Mouse (Mus musculus): ENCODE results near the gene Ephb1. TPM values are rescaled to one million over a fixed set of nuclear protein-coding genes. Genes with fewer than 3 reads are reported as not detected.

The Ephb1 gene
- polyA plus RNA-seq, 1 experiment from 2014 or later, result 0.44 TPM

- no peak overlapping the region for H3K4me3 ChIP-seq
- WGBS (ENCODE audit: insufficient replicate concordance), result 69% methylated on average over 22 of the region's 22 CpGs
- H3K27me3 ChIP-seq (replicated peaks), result no peaks in the 10 kb centered on the region
- no peak overlapping the region for H3K27ac ChIP-seq
- H3K9me3 ChIP-seq (replicated peaks), result no peaks in the 10 kb centered on the region
- H3K4me2 ChIP-seq, result no peak overlapping the region
- no peak for ATAC-seq
- no peaks in the 10 kb centered on the region for H3K36me3 ChIP-seq
- no peaks in the 10 kb centered on the region for H3K4me1 ChIP-seq
- no peak overlapping the region for H3K9ac ChIP-seq
These were observed 170.7 kb downstream of the Ephb1 start for GRCm38 (mm10) chr9:102183663-102184274.

DNA sequence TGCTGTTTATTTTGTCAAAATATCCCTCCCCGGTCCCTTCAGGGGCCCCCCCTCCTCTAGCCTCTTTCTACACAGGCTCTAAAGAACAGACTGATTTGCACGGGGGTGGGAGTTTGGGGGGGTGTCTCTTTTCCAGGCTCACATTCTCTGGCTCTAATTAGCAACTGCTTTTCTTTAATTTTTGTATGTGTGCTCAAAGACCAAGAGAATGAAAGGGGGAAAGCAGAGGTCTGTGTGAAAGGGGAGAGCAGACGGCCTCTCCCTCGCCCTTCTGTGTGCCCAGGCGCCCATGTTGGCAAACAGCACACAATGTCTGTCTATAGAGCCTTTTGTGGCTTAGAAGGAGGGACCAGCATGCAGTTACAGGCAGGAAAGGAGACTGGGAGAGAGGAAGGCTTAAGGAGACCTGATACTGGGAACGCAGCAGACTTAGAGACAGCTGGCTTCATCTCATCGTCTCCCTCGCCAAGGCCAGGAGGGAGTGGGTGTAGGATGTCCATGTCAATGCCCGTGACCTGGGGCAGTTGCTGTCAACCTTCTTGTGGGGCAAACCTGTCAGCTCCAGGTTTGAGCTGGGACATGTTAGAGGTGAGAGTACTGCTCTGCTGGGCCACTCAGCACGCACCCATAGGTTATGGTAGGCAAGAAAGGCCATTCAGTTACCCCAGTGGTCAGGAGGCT, 172.5 kb downstream of the Ephb1 start:
- ATAC-seq, result no peak
- H3K4me2 ChIP-seq, result no peak overlapping the region
- H3K9ac ChIP-seq, result no peak overlapping the region
- H3K36me3 ChIP-seq, result no peaks in the 10 kb centered on the region
- WGBS (ENCODE audit: insufficient replicate concordance), result 70% methylated on average over 10 of the region's 10 CpGs
- H3K27me3 ChIP-seq (replicated peaks), result no peaks in the 10 kb centered on the region
- H3K4me1 ChIP-seq, result no peaks in the 10 kb centered on the region
- H3K27ac ChIP-seq, result no peak overlapping the region
- no peaks in the 10 kb centered on the region for H3K9me3 ChIP-seq (replicated peaks)
- no peak overlapping the region for H3K4me3 ChIP-seq

DNA sequence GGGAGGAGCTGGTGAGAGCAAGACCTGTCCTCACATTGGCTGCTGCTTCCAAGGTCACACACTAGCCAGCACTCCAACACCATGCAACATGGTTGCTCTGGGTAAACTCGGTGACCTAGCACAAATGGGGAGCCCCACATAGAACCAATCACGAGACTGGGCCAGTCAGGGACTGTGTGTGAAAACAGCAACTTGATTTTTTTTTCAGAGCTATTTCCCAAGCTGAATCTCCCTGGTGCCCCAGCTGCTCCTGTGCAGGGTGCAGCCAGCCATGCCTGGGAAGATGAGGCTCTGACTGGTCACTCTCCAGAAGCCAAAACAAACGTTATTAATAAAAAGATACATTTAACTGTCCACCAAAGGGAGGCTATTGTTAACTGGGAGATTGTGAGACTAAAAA, 173.2 kb downstream of the Ephb1 start:
- WGBS (ENCODE audit: insufficient replicate concordance), result 40% methylated on average over 3 of the region's 3 CpGs
- no peaks in the 10 kb centered on the region for H3K27me3 ChIP-seq (replicated peaks)
- H3K9me3 ChIP-seq (replicated peaks), result no peaks in the 10 kb centered on the region
- H3K4me3 ChIP-seq, result no peak overlapping the region
- H3K4me1 ChIP-seq, result no peaks in the 10 kb centered on the region
- no peak overlapping the region for H3K27ac ChIP-seq
- H3K36me3 ChIP-seq, result no peaks in the 10 kb centered on the region
- no peak overlapping the region for H3K9ac ChIP-seq
- ATAC-seq, result no peak
- H3K4me2 ChIP-seq, result no peak overlapping the region

DNA sequence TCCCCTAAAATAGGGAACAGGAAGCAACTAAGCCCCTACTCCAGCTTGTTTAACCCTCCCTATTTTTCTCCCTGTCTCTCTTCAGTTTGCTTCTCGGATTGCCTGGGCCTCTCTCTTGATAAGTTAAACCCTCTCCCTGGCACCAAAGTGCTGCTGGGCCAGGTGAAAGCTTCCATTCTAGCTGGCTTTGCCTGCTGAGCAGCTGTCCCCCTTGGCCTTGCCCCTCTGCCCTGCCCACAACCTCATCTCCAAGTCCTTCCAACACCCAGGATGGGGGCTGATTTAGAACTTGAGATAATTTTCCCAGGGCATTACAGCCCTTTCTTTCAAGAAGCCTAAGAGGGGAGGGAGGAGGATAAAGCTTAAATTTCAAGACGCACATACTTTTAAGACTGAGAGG, 174.0 kb downstream of the Ephb1 start:
- Histone ChIP-seq H3K4me1 (no peaks in the 10 kb centered on the region), H3K27me3 (replicated peaks) (no peaks in the 10 kb centered on the region), H3K4me2 (no peak overlapping the region), H3K36me3 (no peaks in the 10 kb centered on the region), H3K27ac (no peak overlapping the region), H3K4me3 (no peak overlapping the region), H3K9me3 (replicated peaks) (no peaks in the 10 kb centered on the region), H3K9ac (no peak overlapping the region)
- WGBS (ENCODE audit: insufficient replicate concordance), result 50% methylated on average over 2 of the region's 2 CpGs
- no peak for ATAC-seq

DNA sequence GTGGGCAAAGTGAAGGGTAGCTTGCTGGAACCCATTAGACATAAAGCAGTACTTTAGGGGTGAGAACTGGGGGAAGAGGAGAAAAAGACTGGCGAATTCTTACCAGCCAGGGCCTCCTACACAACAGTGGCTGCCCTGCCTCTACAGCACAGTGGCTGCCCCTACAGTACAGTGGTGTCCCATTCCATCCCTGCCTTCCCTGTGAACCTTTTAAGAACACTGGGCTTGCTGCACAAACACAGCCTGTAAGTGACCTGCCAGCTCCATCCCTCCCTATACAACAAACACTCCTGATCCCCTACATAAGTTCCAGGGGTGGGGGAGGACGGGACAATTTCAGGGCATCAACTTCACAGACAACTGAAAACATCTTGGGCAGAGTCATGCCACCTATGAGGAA, 174.4 kb downstream of the Ephb1 start:
- no peak for ATAC-seq
- Histone ChIP-seq H3K36me3 (no peaks in the 10 kb centered on the region), H3K27ac (no peak overlapping the region), H3K9me3 (replicated peaks) (no peaks in the 10 kb centered on the region), H3K27me3 (replicated peaks) (no peaks in the 10 kb centered on the region), H3K4me3 (no peak overlapping the region), H3K4me2 (no peak overlapping the region), H3K4me1 (no peaks in the 10 kb centered on the region), H3K9ac (no peak overlapping the region)
- 39% methylated on average over 2 of the region's 2 CpGs for WGBS (ENCODE audit: insufficient replicate concordance)

- H3K4me1 ChIP-seq, result no peaks in the 10 kb centered on the region
- H3K4me2 ChIP-seq, result no peak overlapping the region
- no peak overlapping the region for H3K4me3 ChIP-seq
- H3K9ac ChIP-seq, result no peak overlapping the region
- H3K36me3 ChIP-seq, result no peaks in the 10 kb centered on the region
- no peak overlapping the region for H3K27ac ChIP-seq
- H3K27me3 ChIP-seq (replicated peaks), result no peaks in the 10 kb centered on the region
- 64% methylated on average over 7 of the region's 7 CpGs for WGBS (ENCODE audit: insufficient replicate concordance)
- no peak for ATAC-seq
- H3K9me3 ChIP-seq (replicated peaks), result no peaks in the 10 kb centered on the region
These were observed 184.8 kb downstream of the Ephb1 start for GRCm38 (mm10) chr9:102169706-102170105.

GRCm38 (mm10) chr9:102155876-102156275, 198.6 kb downstream of the Ephb1 start:
- Histone ChIP-seq H3K36me3 (no peaks in the 10 kb centered on the region), H3K4me1 (no peaks in the 10 kb centered on the region), H3K9ac (no peak overlapping the region), H3K4me3 (no peak overlapping the region), H3K4me2 (no peak overlapping the region), H3K27ac (no peak overlapping the region), H3K27me3 (replicated peaks) (no peaks in the 10 kb centered on the region), H3K9me3 (replicated peaks) (no peaks in the 10 kb centered on the region)
- 62% methylated on average over 3 of the region's 3 CpGs for WGBS (ENCODE audit: insufficient replicate concordance)
- no peak for ATAC-seq

- ATAC-seq, result no peak
- H3K4me1 ChIP-seq, result no peaks in the 10 kb centered on the region
- no peaks in the 10 kb centered on the region for H3K36me3 ChIP-seq
- H3K4me3 ChIP-seq, result no peak overlapping the region
- 63% methylated on average over 4 of the region's 4 CpGs for WGBS (ENCODE audit: insufficient replicate concordance)
- H3K27me3 ChIP-seq (replicated peaks), result no peaks in the 10 kb centered on the region
- H3K27ac ChIP-seq, result no peak overlapping the region
- no peak overlapping the region for H3K9ac ChIP-seq
- no peaks in the 10 kb centered on the region for H3K9me3 ChIP-seq (replicated peaks)
- H3K4me2 ChIP-seq, result no peak overlapping the region
These were observed 215.3 kb downstream of the Ephb1 start for GRCm38 (mm10) chr9:102139181-102139580.

- Histone ChIP-seq H3K9me3 (replicated peaks) (no peaks in the 10 kb centered on the region), H3K36me3 (no peaks in the 10 kb centered on the region), H3K4me2 (no peak overlapping the region), H3K27ac (no peak overlapping the region), H3K4me3 (no peak overlapping the region), H3K9ac (no peak overlapping the region), H3K4me1 (no peaks in the 10 kb centered on the region), H3K27me3 (replicated peaks) (no peaks in the 10 kb centered on the region)
- ATAC-seq, result no peak
- WGBS (ENCODE audit: insufficient replicate concordance), result 80% methylated on average over 7 of the region's 7 CpGs
These were observed 215.8 kb downstream of the Ephb1 start for GRCm38 (mm10) chr9:102138671-102139070.

DNA sequence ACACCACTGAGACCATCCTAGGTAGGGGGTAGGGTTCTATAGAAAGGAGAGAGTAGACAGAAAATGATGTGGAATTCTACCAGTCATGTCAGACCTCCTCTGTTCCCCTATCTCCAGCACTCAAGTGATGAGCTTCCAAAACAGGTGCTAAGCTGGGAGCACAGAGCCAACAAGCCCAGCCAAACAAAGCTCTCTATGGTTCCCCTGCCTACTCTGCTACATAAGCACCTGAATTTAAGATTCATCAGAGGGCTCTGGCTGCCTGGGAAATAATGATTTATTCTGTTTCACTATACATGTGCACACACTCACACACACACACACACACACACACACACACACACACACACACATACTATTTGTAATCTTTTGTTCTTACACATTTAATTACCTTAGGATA, 216.3 kb downstream of the Ephb1 start:
- H3K4me1 ChIP-seq, result no peaks in the 10 kb centered on the region
- no peak overlapping the region for H3K4me2 ChIP-seq
- H3K4me3 ChIP-seq, result no peak overlapping the region
- ATAC-seq, result no peak
- H3K27ac ChIP-seq, result no peak overlapping the region
- no peaks in the 10 kb centered on the region for H3K27me3 ChIP-seq (replicated peaks)
- no peaks in the 10 kb centered on the region for H3K36me3 ChIP-seq
- H3K9me3 ChIP-seq (replicated peaks), result no peaks in the 10 kb centered on the region
- H3K9ac ChIP-seq, result no peak overlapping the region

DNA sequence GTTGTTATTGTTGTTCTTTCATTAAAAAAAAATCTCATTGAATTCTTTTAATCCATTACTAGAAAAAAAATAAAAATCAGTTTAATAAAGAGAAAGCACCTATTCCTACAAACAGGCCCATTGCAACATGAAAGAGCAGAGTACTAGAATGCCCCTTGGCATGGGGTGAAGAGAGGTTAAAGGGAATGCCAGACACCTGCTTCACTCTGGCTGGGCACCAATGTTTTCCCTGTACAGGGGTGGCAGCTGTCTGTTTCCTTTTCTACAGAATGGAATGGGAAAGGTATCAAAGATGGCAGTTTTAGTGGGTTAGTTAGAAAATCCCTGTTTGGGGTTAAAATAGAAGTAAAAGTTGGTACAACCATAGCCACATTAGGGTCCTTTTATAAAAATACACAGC, 224.0 kb downstream of the Ephb1 start:
- ATAC-seq, result no peak

DNA sequence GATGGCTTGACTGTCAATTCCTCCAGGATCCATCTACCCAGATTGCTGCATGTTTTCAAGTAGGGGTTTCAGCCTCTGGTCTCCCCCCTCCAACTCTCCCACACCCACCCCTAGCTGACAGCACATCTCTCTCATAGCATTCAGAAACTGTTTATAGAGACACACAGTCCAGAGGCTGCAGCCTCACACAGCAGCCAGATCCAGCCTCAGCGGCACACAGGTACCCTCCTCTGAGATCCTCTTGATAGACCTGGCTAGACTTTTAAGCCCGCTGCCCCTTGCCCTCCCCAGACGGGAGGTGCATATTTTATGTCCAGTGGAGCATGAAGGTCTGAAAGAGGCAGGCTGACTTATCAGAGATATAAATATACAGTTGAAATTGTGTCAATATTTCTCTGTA, 228.0 kb downstream of the Ephb1 start:
- no peak overlapping the region for H3K9ac ChIP-seq
- H3K9me3 ChIP-seq (replicated peaks), result no peaks in the 10 kb centered on the region
- H3K27ac ChIP-seq, result no peak overlapping the region
- H3K4me1 ChIP-seq, result no peaks in the 10 kb centered on the region
- 67% methylated on average over 3 of the region's 3 CpGs for WGBS (ENCODE audit: insufficient replicate concordance)
- H3K27me3 ChIP-seq (replicated peaks), result no peaks in the 10 kb centered on the region
- no peak for ATAC-seq
- H3K36me3 ChIP-seq, result no peaks in the 10 kb centered on the region
- H3K4me2 ChIP-seq, result no peak overlapping the region
- H3K4me3 ChIP-seq, result no peak overlapping the region

More for the DNA sequence above, 224.0 kb downstream of the Ephb1 start:
- no peaks in the 10 kb centered on the region for H3K27me3 ChIP-seq (replicated peaks)
- H3K4me2 ChIP-seq, result no peak overlapping the region
- H3K4me1 ChIP-seq, result no peaks in the 10 kb centered on the region
- H3K9me3 ChIP-seq (replicated peaks), result no peaks in the 10 kb centered on the region
- no peak overlapping the region for H3K27ac ChIP-seq
- no peaks in the 10 kb centered on the region for H3K36me3 ChIP-seq
- no peak overlapping the region for H3K4me3 ChIP-seq
- H3K9ac ChIP-seq, result no peak overlapping the region

DNA sequence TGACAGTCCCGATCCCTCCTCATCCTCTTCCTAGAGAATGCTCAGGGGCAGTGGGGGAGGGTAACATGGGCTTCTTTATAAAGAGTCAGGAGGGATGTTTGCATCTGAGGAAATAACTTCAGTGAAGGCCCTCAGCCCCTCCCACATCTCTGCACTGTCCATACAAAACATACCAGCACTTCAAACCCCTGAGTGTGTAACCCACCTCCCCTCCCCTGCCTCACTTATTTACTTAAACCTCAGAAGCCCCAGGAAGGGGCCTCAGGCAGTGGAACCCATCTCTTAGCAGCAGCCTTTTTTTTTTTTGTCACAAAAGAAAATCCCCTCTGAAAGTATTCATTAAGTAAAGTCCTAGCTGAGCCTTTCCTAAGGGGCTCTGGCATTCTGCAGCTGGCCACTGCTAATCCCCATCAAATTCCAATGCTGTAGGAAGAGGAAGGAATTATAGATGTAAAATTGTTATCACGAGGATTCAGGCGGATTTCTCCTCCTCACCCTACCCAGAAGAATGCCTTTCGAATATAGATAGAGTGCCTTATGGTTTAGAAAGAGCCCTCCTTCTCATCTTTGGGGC, 231.5 kb downstream of the Ephb1 start:
- H3K27ac ChIP-seq, result no peak overlapping the region
- 33% methylated on average over 4 of the region's 4 CpGs for WGBS (ENCODE audit: insufficient replicate concordance)
- H3K4me1 ChIP-seq, result no peaks in the 10 kb centered on the region
- ATAC-seq, result no peak
- H3K4me2 ChIP-seq, result no peak overlapping the region
- H3K9me3 ChIP-seq (replicated peaks), result no peaks in the 10 kb centered on the region
- no peaks in the 10 kb centered on the region for H3K27me3 ChIP-seq (replicated peaks)
- no peak overlapping the region for H3K9ac ChIP-seq
- no peaks in the 10 kb centered on the region for H3K36me3 ChIP-seq
- no peak overlapping the region for H3K4me3 ChIP-seq

Data from liver, embryonic 12.5 days (tissue).